Mouse (Mus musculus): Measurements from ENCODE around the gene Pcca.
"Not testable (repeated sequence)": the region's sequence is repeated elsewhere in the genome, so short reads cannot be mapped to it uniquely, and the experiment has no call there.

Gene Pcca

DNA sequence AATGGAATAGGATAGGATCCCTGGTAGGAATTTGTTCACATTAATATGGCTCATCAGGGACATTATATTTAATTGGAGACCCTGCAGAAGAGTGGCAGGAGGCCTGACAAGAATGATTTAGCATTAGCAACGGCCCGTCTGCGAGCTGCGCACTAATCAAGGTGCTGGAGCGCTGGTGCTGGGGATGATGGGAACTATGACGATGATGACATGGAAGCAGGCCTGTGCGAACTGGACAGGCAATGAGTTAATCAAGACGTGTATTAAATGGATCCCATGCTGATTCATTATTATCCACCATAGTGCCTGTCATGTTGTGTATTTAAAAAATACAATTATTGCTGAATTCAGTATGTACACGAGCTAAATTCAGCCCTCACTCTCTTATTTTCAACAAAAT lies 36.7 kb downstream of the Pcca start:
- no peak for DNase-seq

DNA sequence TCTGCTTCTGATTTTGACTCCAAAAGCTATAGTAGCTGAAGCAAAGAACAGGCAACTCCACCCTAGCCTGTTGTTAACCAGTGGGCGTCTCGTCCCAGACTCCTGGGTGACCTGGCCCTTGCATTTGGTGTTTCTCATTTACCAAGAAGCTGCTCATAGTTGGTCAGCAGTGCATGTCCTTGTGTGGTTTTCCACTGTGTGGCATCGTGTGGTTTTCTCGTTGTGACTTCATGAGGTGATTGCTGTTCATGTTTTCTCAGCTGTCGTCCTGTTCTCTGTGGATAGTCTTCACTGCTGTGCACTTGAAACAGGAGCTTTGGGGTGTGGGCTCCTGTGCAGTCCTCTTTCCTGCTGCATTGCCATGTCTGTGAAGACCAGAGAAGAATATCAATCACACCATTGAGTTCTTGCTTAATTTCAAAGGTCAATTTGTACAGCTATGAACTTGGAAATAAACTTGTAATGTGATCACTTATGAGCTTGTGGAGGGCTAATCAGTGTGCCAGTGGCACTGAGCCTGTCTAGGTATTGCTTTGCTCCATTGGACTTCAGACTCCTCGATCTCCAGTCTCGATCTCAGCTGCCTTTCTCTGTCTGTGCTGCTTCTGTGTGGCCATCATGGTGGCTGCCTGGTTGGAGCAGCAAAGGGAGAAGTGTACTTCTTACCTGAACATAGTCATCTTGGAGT lies 40.1 kb downstream of the Pcca start:
- no peak for DNase-seq

DNA sequence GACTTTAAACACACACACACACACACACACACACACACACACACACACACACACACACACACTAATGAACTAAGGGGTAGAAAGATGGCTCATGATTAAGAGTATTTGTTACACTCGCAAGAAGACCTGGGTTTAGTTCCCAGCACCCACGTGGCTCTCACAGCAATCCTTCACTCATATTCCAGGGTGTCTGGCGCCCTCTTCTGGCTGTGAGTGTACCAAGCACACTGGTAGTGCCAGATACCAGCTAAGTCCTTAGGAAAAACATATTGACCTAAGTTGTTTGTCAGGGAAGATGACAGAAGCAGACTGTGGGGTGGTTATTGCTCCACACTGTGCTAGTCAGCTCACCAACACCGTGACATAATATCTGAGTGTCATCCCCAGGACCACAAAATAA lies 43.7 kb downstream of the Pcca start:
- no peak for DNase-seq

DNA sequence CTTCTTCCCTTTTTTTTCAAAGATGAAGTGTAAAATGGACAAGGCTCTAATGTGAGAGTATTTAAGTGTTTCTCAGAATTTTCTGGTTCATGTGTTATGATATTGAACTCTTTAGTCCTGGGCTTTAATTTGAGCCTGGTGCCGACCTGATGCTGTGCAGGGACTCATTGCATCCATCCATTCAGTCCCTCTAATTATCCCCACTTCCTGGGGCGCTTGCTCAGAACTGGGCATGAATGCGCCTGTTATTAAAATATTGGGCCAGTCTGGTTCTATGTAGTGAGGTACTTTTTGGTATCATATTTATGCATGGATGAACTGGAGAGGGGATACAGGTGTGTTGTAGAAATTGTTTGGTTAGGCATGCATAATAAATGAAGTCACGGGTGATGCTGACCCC lies 47.9 kb downstream of the Pcca start:
- DNase-seq: no peak

DNA sequence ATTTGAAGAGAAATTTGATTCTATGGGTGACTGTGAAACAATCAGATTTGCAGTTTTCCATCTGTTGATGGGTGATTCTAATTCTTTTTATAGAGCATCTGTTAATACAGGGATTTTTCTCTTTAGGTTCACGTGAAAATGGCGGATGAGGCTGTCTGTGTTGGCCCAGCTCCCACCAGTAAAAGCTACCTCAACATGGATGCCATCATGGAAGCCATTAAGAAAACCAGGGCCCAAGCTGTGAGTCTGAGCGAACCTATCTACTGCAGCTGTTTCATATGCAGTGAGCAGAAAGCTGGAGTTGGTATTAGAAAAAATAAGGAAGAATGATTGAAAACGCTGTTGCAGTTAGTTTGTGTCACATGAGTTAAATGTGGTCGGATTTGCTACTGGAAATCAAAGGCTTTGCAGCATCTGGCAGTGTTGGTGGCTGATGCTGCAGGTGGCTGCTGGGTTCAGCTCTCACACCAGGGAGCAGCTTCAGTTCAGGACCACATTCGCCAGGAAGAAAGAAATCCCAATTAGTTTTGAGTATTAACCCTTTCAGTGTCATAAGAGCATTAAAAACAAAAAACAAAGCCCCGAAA lies 48.5 kb downstream of the Pcca start:
- DNase-seq: no peak

DNA sequence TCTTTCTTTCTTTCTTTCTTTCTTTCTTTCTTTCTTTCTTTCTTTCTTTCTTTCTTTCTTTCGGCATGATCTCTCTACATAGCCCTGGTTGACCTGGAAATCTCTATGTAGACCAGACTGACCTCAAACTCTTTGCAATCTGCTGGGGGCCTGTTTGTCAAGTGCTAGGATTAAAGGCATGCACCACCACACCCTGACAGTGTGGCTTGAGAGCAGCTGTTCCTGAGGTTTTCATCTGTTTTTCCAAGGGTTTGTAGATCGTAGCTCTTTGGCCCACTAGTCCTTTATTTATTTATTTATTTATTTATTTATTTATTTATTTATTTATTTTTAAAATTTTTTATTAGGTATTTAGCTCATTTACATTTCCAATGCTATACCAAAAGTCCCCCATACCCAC lies 50.0 kb downstream of the Pcca start:
- DNase-seq: not testable (repeated sequence)

DNA sequence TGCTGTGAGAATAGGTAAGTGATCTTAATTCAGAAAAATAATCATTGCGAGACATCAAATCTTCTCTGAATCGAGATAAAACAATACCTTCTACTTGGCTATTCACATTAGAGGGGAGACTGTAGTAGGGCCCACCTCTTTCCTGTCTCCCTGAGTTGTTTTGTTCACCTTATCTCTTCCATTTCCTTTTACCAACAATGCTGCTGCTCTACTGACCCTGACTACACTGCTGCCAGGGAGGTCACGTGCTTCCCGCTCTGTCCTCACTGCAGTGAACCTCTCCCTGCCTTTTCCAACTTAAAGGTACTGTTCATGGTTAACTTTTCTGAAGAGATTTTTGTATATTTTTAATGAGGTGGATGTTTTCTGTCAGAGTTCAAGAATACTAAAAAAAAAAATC lies 52.8 kb downstream of the Pcca start:
- no peak for DNase-seq

DNA sequence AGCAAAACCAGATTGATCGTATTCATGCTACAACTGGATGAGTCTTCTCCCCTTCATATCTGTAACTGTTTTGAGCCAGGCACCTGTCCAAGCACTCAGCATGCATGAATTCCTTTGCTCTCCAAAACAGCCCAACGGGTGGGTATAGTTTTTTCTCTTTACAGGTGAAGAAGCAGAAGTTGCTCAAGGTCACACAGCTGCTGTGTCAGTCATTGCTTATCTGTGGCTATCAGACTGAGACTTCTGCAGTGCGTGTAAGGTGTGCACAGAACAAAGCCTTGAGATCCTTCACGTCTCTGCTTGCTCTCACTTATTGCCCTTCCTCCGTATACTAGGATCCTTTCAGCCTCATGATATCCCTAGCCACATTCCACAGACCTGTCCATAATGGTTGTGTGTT lies 63.4 kb downstream of the Pcca start:
- DNase-seq: no peak

DNA sequence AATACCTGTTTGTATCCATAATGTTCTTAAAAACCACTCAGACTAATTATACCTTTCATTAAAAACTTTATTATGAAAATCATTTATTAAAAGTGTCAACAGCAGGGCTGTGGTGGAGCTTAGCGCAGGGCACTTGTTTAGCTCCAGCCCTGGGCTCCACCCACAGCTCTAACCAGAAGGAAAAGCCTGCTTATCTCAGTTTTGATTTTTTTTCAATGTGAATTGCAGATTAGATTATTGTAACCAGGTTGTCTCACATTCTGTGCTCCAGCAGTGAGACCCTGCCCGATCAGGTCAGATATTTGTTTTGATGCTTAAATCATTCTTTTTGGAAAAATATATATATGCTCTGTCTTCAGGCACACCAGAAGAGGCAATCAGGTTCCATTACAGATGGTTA lies 64.7 kb downstream of the Pcca start:
- no peak for DNase-seq

DNA sequence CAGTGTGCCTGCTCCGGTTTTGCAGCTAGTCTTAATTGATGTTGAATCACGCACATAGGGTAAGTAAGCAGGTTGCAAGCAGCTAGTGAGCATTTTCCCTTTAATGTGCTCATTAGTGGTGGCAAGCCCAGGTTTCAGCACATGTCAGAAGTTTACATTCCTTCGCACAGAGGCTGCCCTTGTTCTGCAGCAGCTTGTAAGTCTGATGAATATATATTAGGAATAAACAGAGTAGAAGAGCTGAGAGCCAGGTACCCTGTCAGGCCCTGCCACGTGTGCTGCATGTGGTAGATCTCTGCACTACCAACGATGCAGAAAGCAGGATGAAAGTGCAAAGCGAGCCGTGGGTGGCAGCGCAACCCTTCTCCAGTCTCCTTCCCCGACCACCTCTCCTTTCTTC lies 65.7 kb downstream of the Pcca start:
- no peak for DNase-seq

DNA sequence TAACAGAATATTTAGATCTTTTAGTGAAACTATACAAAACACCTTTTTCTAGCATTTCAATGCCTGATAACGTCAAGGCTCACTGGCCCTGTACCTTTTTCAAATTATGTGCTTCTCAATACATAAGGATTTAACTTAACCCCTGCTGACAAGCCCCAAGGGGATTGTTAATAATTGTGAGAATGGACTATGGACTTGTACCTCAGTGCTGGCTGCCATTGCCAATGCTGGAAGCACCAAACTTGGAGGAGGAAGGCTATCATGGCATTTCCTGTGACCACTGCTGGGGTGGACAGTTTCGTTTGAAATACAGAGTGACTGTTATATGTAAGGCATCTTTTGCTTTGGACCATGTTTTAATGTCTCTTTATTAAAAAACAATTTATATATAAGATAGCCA lies 68.6 kb downstream of the Pcca start:
- no peak for DNase-seq

DNA sequence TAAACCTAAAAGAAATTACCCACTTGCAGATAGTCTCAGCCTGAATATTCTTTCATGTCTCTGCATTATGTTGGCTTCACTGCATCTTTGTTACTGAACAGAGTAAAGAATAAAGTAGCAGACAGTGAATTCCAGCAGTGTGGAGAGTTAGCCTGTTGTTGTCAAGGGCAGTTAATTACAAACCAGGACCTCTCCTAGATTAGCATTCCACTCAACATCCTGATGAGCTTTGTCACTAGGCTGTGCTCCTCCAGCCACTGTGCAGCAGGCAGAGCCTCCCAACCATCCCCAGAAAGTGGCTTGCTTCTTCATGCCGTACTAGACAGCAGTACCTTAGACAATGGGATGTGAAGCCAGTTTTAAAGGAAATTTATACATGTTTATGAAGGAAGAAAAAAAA lies 72.4 kb downstream of the Pcca start:
- no peak for DNase-seq

DNA sequence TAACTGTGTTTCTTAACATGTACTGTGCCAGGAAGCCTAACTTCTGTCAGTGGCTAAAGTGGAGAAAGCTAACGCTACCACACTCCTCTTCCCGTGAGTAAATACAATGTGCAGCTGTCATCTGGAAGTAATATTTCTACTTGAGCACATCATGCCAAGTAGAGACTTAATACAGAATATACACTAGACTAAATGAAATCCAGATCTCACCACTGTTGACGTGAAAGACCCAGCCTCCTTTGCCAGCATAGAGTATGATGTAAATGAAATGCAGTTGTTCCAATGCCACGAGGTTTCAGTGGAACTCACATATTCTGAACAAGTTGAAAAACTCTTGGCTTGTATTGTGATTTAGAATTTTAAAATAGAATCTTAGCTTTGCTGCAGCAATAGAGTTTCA lies 73.3 kb downstream of the Pcca start:
- DNase-seq: no peak

DNA sequence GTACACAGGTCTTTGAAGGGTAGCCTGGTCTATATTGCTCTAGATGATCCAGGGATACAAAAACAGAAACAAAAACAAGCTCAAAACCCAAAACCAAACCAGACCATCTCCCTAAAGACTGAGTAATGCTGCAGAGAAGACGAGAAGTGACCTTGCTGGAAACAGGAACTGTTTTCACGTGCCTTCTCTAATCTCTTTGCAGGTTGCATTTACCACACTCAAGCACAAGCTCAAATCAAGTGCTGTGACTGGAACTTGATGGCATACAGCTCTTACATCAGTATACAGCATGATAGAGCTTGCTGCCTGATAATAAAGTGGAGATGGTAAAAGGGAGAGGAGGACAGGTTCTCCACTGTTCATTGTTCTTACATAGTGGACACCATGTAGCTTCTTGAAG lies 74.2 kb downstream of the Pcca start:
- no peak for DNase-seq

DNA sequence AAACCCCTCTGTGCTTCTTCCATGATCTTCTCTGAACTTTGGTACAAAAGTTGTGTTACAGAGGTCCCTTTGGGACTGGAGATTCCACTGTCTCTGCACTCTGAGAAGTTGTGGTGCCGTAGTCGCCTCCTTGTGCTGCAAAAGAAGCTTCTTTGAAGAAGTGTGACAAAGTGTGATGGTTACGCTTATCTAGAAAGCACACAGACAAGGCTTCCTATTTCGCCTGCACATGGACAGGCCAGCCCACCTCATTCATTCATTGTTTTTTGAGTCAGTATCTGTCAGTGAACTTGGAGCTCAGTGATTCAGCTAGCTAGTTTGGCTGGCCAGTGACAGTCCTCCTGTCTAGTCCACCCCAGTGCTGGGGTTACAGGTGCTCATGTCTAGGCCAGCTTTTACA lies 76.9 kb downstream of the Pcca start:
- DNase-seq: no peak

DNA sequence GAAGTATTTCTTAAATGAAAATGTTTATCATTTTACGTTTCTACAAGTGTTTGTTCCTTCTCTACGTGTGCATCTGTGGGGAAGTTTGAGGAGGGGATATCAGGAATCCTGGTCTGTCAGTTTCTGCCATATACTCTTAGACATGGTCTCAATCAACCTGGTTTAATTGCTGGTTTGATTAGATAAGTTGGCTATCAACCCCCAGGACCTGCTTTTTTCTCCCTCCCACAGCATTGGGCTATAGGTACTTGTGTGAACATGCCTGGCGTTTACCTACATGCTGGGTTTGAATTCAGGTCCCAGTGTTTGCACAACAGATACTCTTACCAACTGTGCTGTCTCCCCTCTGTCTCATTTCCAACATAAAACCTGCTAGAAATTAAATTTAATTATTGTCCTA lies 78.2 kb downstream of the Pcca start:
- DNase-seq: no peak

DNA sequence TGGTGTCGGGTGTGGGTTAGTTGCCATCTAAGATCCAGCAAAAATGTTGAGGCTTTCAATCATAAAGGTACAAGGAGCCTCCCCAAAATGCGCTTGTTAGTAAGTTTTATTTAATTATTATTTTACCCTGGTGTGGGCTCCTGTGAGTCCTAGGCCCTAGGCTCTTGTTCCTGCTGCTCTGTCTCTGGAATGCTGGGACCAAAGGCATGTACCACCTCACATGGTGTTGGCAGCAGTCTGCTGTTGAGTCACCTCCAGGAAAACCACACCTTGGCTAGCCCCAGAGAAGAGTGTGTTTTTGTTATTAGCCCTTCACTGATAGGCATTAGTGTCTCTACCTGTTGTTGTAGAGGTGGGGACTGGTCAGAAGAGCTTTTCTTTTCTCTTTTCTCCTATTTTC lies 83.5 kb downstream of the Pcca start:
- DNase-seq: no peak

DNA sequence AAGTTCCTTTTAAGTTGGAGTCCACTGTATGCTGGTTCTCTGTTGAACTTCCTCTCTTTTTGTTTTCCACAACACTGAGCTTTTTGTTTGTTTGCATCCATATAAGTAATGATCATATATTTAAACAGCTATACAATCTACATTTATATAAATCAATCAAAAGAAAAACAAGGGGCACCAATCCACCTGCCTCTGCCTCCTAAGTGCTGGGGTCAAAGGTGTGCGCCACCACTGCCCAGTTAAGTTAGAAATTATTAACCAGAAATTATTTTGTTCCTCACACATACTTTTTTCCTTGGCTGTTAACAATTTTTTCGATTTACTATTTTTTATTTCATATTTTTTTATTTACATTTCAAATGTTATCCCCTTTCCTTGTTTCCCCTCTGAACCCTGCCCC lies 99.3 kb downstream of the Pcca start:
- no peak for DNase-seq

DNA sequence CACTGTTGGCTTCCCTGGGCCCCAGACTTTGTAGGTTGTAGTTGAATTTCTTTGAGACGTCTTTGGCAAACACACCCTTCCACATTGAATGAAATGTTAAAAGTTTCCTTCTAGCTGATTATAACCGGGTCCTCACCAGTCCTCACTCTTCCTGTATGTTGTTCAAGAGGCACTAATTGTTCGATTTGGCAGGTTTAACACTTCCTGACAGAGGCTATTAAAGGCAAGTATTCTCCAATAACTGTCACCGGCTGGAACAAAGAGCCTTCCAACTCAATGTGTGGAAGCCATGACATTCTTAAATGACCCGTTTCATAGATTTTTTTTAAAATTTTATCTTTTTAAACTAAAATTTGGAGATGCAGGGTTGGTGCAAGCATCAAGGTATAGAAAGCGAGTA lies 102.5 kb downstream of the Pcca start:
- no peak for DNase-seq

DNA sequence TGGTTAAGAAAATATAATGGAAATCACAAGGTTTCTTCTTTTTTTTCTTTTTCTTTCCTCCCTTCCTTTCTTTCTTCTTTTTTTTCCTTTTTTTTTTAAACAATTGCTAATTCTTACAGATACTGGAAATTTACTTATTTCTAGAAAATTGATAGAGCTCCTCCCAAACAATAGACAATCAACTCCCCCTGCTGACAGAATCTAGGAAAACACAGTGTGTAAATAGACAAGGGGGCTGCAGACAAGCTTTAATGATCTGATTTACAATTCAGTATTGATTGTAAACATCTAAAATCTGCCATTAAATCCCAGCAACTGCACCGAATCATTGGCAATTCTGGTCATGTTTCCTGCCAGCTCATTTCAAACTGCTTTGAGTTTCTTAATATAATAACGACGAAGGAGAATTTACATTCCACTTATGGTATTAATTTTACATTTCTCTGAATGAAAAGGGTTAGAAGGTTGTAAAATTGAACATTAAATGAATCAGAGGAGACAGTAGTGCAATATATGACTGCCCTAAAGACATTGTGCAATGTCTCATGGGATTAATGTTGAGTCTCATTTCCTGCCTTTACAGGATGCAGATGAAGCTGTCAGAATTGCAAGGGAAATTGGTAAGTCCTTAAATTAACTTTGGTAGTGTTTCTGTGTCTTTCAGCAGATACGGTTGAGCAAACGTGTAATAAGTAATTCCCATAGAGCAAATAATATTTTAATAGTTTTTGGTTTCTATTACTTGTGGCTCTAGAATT lies 103.9 kb downstream of the Pcca start:
- DNase-seq: peak; percentile 30

DNA sequence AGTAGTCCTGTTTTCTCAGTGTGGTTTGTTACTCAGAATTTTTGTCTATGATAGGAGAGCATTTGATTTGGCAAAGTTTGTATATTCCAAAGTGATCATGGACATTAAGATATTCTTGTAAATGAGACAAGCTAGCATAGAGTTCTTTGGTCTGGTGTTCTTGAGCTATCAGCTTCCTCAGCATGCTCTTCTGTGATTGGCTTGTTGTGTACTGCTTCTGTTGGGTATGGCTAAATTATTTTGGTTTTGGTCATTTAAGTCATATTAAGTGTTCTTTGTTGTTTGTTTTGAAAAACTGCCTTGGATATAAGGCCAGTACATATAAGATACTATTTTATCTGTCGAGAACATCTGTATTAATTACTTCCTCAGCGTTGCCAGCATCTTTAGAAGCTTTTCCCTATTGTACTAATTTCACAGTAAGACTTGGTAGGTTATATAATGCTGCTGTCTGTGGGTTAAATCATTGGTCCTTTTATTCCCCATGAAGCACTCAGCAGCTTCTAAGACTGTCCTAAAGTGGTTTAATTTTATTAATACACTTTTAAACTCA lies 105.1 kb downstream of the Pcca start:
- no peak for DNase-seq

DNA sequence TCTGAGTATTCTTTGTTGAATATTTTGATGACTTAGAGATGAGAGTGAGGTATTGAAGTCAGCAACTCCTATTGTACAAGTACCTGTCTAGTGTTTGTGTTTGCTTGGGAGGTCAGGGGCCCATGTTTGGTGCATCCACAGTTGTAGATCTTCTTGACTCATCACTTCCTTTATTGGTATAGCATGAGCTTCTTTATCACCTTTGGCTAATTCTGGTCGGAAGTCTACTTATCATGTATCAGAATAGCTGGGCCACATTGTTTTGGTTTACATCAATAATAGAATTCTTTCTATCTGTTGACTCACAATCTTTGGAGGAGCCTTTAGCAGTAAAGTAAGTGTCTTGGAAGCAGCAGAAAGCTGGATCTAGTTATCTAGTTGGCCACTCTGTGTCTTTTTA lies 108.3 kb downstream of the Pcca start:
- no peak for DNase-seq

DNA sequence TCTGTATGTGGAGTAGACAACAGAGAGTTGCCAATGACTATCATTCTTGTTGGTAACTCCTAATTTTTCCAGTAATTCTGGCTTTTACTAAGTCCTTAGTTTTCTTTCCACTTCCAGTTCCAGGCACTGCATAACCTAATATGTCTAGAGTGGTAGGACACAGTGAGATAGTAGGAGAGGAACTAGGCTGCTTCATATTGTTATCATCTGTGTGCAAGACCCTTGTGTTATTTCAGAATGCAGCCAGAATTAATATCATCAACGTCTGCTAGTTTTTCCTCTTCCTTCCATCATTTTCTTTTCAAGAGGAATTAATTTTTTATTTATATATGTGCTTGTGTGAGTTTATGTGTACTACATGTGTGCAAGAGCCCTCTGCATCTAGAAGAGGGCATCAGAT lies 114.1 kb downstream of the Pcca start:
- DNase-seq: no peak

DNA sequence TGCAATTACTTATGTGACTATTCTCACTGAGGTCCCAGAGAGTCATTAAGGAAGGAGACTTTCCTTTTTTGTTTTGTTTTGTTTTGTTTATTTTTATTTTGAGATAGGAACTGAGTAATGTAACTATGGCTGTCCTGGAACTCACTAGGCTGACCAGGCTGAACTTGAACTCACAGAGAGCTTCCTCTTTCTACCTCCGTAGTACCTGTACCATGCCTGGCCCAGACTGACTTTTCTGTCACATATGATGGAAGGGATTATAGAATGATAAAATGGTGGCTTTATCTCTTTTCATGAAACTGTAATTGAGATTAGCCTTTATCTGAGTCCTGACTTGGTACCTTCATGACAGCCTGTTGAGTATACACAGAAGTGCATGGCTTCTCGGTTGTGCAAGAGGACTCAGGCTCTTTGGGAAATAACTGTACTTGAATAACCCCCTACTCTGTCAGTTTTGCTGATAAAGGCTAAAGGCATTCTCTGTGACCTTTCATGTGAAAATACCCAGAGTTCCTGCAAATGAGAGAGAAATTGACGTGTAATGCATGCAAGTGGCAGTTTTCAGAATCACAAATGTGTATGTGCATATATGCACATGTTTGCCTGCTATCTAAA lies 115.3 kb downstream of the Pcca start:
- DNase-seq: no peak

Data from cerebellum, adult 9-10 months (tissue).